ENCODE assay signal across 8 mouse cellular contexts in genomic region chr7:123499481-123500238, GRCm38 (mm10). TPM values are rescaled to one million over a fixed set of nuclear protein-coding genes. Genes with fewer than 3 reads are reported as not detected.
A peak's percentile ranks its signal among the peaks of the same experiment; 100 is the strongest.
DNase-seq lines count a peak whose midpoint lies in the region; ATAC-seq and TF ChIP-seq lines count a peak whose summit lies in the region.
"Had no signal": no experiment of that assay in that cellular context is flagged by ENCODE, and none has a peak within 500 bp of the region (broad histone marks: within the 10 kb centered on the region; RNA-seq: fewer than 3 reads in every experiment).

No protein-coding gene starts in this region.

- no peaks in the 10 kb centered on the region for H3K9me3 ChIP-seq in hindbrain, embryonic 10.5 days
- no peaks in the 10 kb centered on the region for H3K9me3 ChIP-seq in liver, embryonic 12.5 days (replicated peaks)

- H3K36me3 ChIP-seq in liver, adult 2 months (ENCODE audit: control insufficient read depth, insufficient read depth, low read length): no peaks in the 10 kb centered on the region
- H3K36me3 ChIP-seq in hindbrain, embryonic 10.5 days: peaks cover 28% of the 10 kb centered on the region
- no peaks in the 10 kb centered on the region for H3K36me3 ChIP-seq in liver, embryonic 12.5 days

- peak overlapping the region; percentile 51; the same call in 1 of the 2 replicates for H3K4me3 ChIP-seq in liver, adult 2 months (ENCODE audit: insufficient read depth, low read depth, low read length)
- peak overlapping the region; percentile 75 for H3K4me3 ChIP-seq in hindbrain, embryonic 10.5 days
- peak overlapping the region; percentile 53 for H3K4me3 ChIP-seq in liver, embryonic 12.5 days
- H3K4me3 ChIP-seq: myocyte had no signal

- ATAC-seq in liver, embryonic 12.5 days: no peak
- no peak for ATAC-seq in erythroid progenitor cell, adult 5-6 weeks (replicated peaks; ENCODE audit: low FRiP score, poor library complexity, severe bottlenecking)

- no peaks in the 10 kb centered on the region for H3K4me1 ChIP-seq in liver, adult 2 months (ENCODE audit: control insufficient read depth, insufficient read depth, low read length)
- peaks cover 27% of the 10 kb centered on the region for H3K4me1 ChIP-seq in hindbrain, embryonic 10.5 days (replicated peaks)
- peaks cover 5% of the 10 kb centered on the region for H3K4me1 ChIP-seq in liver, embryonic 12.5 days

- no peaks in the 10 kb centered on the region for H3K27me3 ChIP-seq in liver, adult 2 months (ENCODE audit: control insufficient read depth, insufficient read depth, low read length)
- no peaks in the 10 kb centered on the region for H3K27me3 ChIP-seq in hindbrain, embryonic 10.5 days (ENCODE audit: insufficient read depth, poor library complexity, severe bottlenecking)
- peaks cover 27% of the 10 kb centered on the region for H3K27me3 ChIP-seq in liver, embryonic 12.5 days (replicated peaks)

- TF ChIP-seq CTCF in liver, adult 2 months (IDR thresholded peaks at IDR 0.05; ENCODE audit: low read depth, low read length): no peak

- TF ChIP-seq POLR2A in liver, adult 2 months (IDR thresholded peaks at IDR 0.05; ENCODE audit: extremely low read depth, insufficient read depth, low read length): no peak

- 42% methylated on average over 19 of the region's 19 CpGs for WGBS in liver, adult 2 months
- WGBS in hindbrain, embryonic 10.5 days: 47% methylated on average over 19 of the region's 19 CpGs
- WGBS in liver, embryonic 12.5 days (ENCODE audit: insufficient replicate concordance): 39% methylated on average over 19 of the region's 19 CpGs

- H3K27ac ChIP-seq in liver, adult 2 months (replicated peaks; ENCODE audit: insufficient read depth, low read depth, low read length): no peak overlapping the region
- H3K27ac ChIP-seq in hindbrain, embryonic 10.5 days: peak overlapping the region; percentile 94
- no peak overlapping the region for H3K27ac ChIP-seq in liver, embryonic 12.5 days

- no peaks in the 10 kb centered on the region for H3K79me2 ChIP-seq in liver, adult 2 months (ENCODE audit: control insufficient read depth, insufficient read depth, low read length)

- H3K4me2 ChIP-seq in liver, embryonic 12.5 days: peak overlapping the region; percentile 74

- DNase-seq in liver, adult 2 months (ENCODE audit: extremely low read depth, low read depth, low spot score): no peak
- no peak for DNase-seq in liver
- peak; percentile 48 to 56 for DNase-seq in cerebellum, postnatal 25 days
- DNase-seq in hindbrain, embryonic 10.5 days (ENCODE audit: low spot score): peak; percentile 17
- DNase-seq in thymus, postnatal 25 days: no peak

- no peak overlapping the region for H3K9ac ChIP-seq in liver, adult 2 months (ENCODE audit: low read depth, low read length)
- peak overlapping the region; percentile 45; the same call in 1 of the 2 replicates for H3K9ac ChIP-seq in liver, embryonic 12.5 days

RNA-seq across cellular contexts. Expression of gene Zkscan2, which starts 0.6 kb away (rescaled TPM):
- under 0.01 and 0.20 TPM in 2 replicates for total RNA-seq in liver, adult 2 months (2014; rRNA removed)
- 0.01 TPM in 1 of 2 replicates, not detected in the other for polyA plus RNA-seq in liver, adult 2 months (2012; rRNA removed)
- polyA plus RNA-seq in hindbrain, embryonic 10.5 days (2016; fragmentation: Nextera tagmentation; extraction: Ambion mirVana): 5.3 and 5.4 TPM in 2 replicates
- 0.48 and 0.59 TPM in 2 replicates for polyA plus RNA-seq in liver, embryonic 12.5 days (2016; fragmentation: Nextera tagmentation; extraction: Ambion mirVana)
- not detected in 2 replicates for total RNA-seq in erythroid progenitor cell, adult 5-6 weeks (2015; ENCODE audit: low replicate concordance)
- total RNA-seq in erythroid progenitor cell, adult 5-6 weeks (2017; ENCODE audit: low replicate concordance): not detected in 2 replicates
- polyA plus RNA-seq: myocyte had no signal

RNA-seq across cellular contexts. Expression of gene Aqp8, which starts 37.6 kb away (rescaled TPM):
- total RNA-seq in liver, adult 2 months (2014; rRNA removed): 73.2 and 128 TPM in 2 replicates
- polyA plus RNA-seq in liver, adult 2 months (2012; rRNA removed): 226 and 272 TPM in 2 replicates
- polyA plus RNA-seq in hindbrain, embryonic 10.5 days (2016; fragmentation: Nextera tagmentation; extraction: Ambion mirVana): 0.31 TPM in 2 replicates
- 2.4 and 2.6 TPM in 2 replicates for polyA plus RNA-seq in liver, embryonic 12.5 days (2016; fragmentation: Nextera tagmentation; extraction: Ambion mirVana)
- total RNA-seq in erythroid progenitor cell, adult 5-6 weeks (2015; ENCODE audit: low replicate concordance): not detected in 2 replicates
- not detected in 2 replicates for total RNA-seq in erythroid progenitor cell, adult 5-6 weeks (2017; ENCODE audit: low replicate concordance)
- polyA plus RNA-seq: myocyte had no signal

Comparison
In these comparisons a context has a peak if more than half of its experiments do, and no peak if none do; other contexts are left out.
1. RNA of gene Aqp8, which starts 37.6 kb away (polyA plus RNA-seq): 226 to 272 TPM in liver, adult 2 months; 2.4 to 2.6 TPM in liver, embryonic 12.5 days and 0.31 TPM in hindbrain, embryonic 10.5 days; every median in the first group is over 10 times any median in the second.
2. DNase-seq: peak in cerebellum, postnatal 25 days (2 of 2) and hindbrain, embryonic 10.5 days (single experiment); none in liver, adult 2 months (single experiment), liver (single experiment) and thymus, postnatal 25 days (single experiment).
3. Peak in every context shown above with its lines, with median percentiles within 50 percentile points of each other: H3K4me3 ChIP-seq.